Mouse (Mus musculus): ENCODE data around the gene Armcx3. TPM values are rescaled to one million over a fixed set of nuclear protein-coding genes. Genes with fewer than 3 reads are reported as not detected.

The Armcx3 gene
- polyA plus RNA-seq, 2 experiments, result 70.2 to 93.9 TPM

DNA sequence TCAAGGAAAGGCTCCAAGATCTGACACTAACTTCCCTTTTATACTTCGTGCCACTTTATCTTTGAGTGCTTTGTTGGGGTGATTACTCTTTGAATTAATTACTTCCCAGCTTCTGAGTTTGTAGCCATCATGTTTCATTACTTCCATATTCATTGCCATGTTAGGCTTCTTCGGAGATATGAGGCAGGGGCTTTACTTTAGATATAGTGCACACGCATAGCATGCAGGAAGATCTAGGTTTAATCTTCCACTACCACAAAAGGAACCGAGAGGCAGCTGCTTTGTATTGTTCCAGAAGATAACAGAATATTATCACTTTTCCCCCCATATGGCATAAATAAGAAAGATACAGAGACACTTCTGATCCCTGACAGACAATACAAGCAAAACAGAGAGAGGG is 31.3 kb downstream of the Armcx3 start:
- H3K4me2 ChIP-seq (replicated peaks; ENCODE audit: low read depth, low read length, severe bottlenecking), result no peak overlapping the region
- H3K36me3 ChIP-seq (ENCODE audit: control insufficient read depth, insufficient read depth, low read length), result no peaks in the 10 kb centered on the region
- no peak for DNase-seq (ENCODE audit: low spot score)
- 76% methylated on average over 4 of the region's 4 CpGs for WGBS
- no peaks in the 10 kb centered on the region for H3K9me3 ChIP-seq (ENCODE audit: control insufficient read depth, low read length)
- H3K4me1 ChIP-seq (ENCODE audit: control insufficient read depth, insufficient read depth, low read length), result no peaks in the 10 kb centered on the region
- H3K27ac ChIP-seq (replicated peaks; ENCODE audit: low read depth, low read length), result no peak overlapping the region
- 0 out of 2 replicates have a peak, but pooled peaks cover 3% of the 10 kb centered on the region for H3K27me3 ChIP-seq (ENCODE audit: control insufficient read depth, insufficient read depth, low read length)
- no peak overlapping the region for H3K4me3 ChIP-seq (replicated peaks; ENCODE audit: low read length)
- ATAC-seq (ENCODE audit: low FRiP score, low read depth), result no peak
- H3K9ac ChIP-seq (ENCODE audit: low read depth, low read length, severe bottlenecking), result no peak overlapping the region
- TF ChIP-seq POLR2A (IDR thresholded peaks at IDR 0.05; ENCODE audit: borderline replicate concordance, extremely low read depth, insufficient read depth, insufficient read length), result no peak

DNA sequence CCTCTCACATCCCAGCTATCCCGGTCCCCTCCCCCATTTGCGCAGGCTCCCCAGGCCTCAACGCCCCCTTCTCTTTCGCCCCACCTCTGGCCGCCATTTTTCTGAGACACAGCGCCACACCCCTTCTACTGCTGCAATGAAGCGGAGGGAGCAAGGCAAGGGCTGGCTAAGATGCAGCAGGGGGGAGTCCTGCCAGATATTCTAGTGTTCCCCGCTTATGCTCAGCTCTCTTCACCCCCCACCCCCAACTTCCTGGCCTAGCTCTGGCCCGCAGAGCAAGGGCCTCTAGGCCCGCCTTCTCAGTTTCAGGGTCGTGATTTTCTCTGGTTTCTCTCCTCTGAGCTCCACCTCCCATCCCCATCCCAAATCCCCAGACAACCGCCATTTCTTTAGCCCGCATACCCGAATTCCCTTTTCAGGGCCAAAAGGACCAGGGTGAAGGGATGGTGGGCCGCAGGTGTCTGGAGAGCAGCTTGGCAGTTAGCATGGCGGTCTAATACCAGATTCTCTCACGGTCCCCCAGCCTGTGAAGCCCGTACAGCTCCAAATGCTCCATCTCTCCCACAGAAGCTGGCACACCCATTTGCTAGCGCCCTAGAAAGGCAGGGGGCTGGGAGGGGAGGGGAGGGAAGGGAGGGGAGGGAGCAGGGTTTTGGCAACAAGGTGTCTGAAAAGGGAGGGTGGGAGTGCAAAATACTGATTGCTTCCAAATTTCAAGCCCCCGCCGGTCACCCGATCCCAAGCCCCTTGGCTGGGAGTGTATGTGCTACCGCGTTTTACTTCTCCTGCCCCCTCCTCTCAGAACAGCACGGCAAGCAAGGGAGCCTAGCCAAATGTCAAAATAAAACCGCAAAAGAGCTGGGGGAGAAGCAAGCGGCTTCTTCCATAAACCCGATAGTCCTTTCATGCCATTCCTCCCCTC is 51.7 kb downstream of the Armcx3 start:
- Histone ChIP-seq H3K9me3 (ENCODE audit: control insufficient read depth, low read length) (no peaks in the 10 kb centered on the region), H3K4me1 (ENCODE audit: control insufficient read depth, insufficient read depth, low read length) (no peaks in the 10 kb centered on the region), H3K4me3 (replicated peaks; ENCODE audit: low read length) (peak overlapping the region; percentile 57), H3K4me2 (replicated peaks; ENCODE audit: low read depth, low read length, severe bottlenecking) (peak overlapping the region; percentile 47), H3K36me3 (ENCODE audit: control insufficient read depth, insufficient read depth, low read length) (peaks cover 19% of the 10 kb centered on the region), H3K27ac (replicated peaks; ENCODE audit: low read depth, low read length) (peak overlapping the region; percentile 68), H3K27me3 (ENCODE audit: control insufficient read depth, insufficient read depth, low read length) (no peaks in the 10 kb centered on the region), H3K9ac (ENCODE audit: low read depth, low read length, severe bottlenecking) (peak overlapping the region; percentile 63)
- WGBS, result 16% methylated on average over 25 of the region's 28 CpGs
- TF ChIP-seq POLR2A (IDR thresholded peaks at IDR 0.05; ENCODE audit: borderline replicate concordance, extremely low read depth, insufficient read depth, insufficient read length), result no peak
- peak; percentile 61 for DNase-seq (ENCODE audit: low spot score)
- peak; percentile 70 for ATAC-seq (ENCODE audit: low FRiP score, low read depth)

- 0 out of 2 replicates have a peak, but pooled peaks have one; percentile 30 for TF ChIP-seq POLR2A (IDR thresholded peaks at IDR 0.05; ENCODE audit: borderline replicate concordance, extremely low read depth, insufficient read depth, insufficient read length)
- peaks cover 19% of the 10 kb centered on the region for H3K36me3 ChIP-seq (ENCODE audit: control insufficient read depth, insufficient read depth, low read length)
- ATAC-seq (ENCODE audit: low FRiP score, low read depth), result peak; percentile 94
Measured at GRCm38 (mm10) chrX:134808755-134809224, 52.4 kb downstream of the Armcx3 start, which contains the start of gene Armcx2. Gene Armcx2 (minus strand): TSS chrX:134809221.

More at GRCm38 (mm10) chrX:134808755-134809224, 52.4 kb downstream of the Armcx3 start, which contains the start of gene Armcx2:
- DNase-seq (ENCODE audit: low spot score), result peak; percentile 83
- Histone ChIP-seq H3K27ac (replicated peaks; ENCODE audit: low read depth, low read length) (peak within 1 kb of the TSS; percentile 68), H3K4me1 (ENCODE audit: control insufficient read depth, insufficient read depth, low read length) (no peaks in the 10 kb centered on the region), H3K4me2 (replicated peaks; ENCODE audit: low read depth, low read length, severe bottlenecking) (peak within 1 kb of the TSS; percentile 47), H3K9me3 (ENCODE audit: control insufficient read depth, low read length) (no peaks in the 10 kb centered on the region), H3K9ac (ENCODE audit: low read depth, low read length, severe bottlenecking) (peak within 1 kb of the TSS; percentile 63), H3K4me3 (replicated peaks; ENCODE audit: low read length) (peak within 1 kb of the TSS; percentile 57), H3K27me3 (ENCODE audit: control insufficient read depth, insufficient read depth, low read length) (no peaks in the 10 kb centered on the region)
- WGBS, result 16% methylated on average over 16 of the region's 16 CpGs

Small RNAs within 50 kb of the gene (microRNA-seq; reads per million reads assigned to microRNA genes)
- gene Mir7093, result not detected

Other genes starting within 250 kb of the Armcx3 start
- gene Timm8a1, start 214.7 kb upstream of the Armcx3 start, polyA plus RNA-seq (2012; rRNA removed), result 11.7 and 16.2 TPM in 2 replicates
- gene Timm8a1, start 214.7 kb upstream of the Armcx3 start, polyA plus RNA-seq (2014; fragmentation: Nextera tagmentation; extraction: Ambion mirVana), result 66.2 and 67.1 TPM in 2 replicates
- gene Btk, start 173.0 kb upstream of the Armcx3 start, polyA plus RNA-seq (2012; rRNA removed), result 1.5 and 2.3 TPM in 2 replicates
- gene Btk, start 173.0 kb upstream of the Armcx3 start, polyA plus RNA-seq (2014; fragmentation: Nextera tagmentation; extraction: Ambion mirVana), result 1.8 and 1.9 TPM in 2 replicates
- gene Rpl36a, start 170.9 kb upstream of the Armcx3 start, polyA plus RNA-seq (2012; rRNA removed), result 891 and 1,926 TPM in 2 replicates
- 471 and 533 TPM in 2 replicates for gene Rpl36a, start 170.9 kb upstream of the Armcx3 start, polyA plus RNA-seq (2014; fragmentation: Nextera tagmentation; extraction: Ambion mirVana)
- 3.1 and 3.8 TPM in 2 replicates for gene Gla, start 155.5 kb upstream of the Armcx3 start, polyA plus RNA-seq (2012; rRNA removed)
- 2.7 and 4.9 TPM in 2 replicates for gene Gla, start 155.5 kb upstream of the Armcx3 start, polyA plus RNA-seq (2014; fragmentation: Nextera tagmentation; extraction: Ambion mirVana)
- gene Hnrnph2, start 155.4 kb upstream of the Armcx3 start, polyA plus RNA-seq (2012; rRNA removed), result 62.7 and 87.2 TPM in 2 replicates
- 91.5 and 99.5 TPM in 2 replicates for gene Hnrnph2, start 155.4 kb upstream of the Armcx3 start, polyA plus RNA-seq (2014; fragmentation: Nextera tagmentation; extraction: Ambion mirVana)
- 22.3 and 30.9 TPM in 2 replicates for gene Armcx4, start 70.1 kb upstream of the Armcx3 start, polyA plus RNA-seq (2012; rRNA removed)
- gene Armcx4, start 70.1 kb upstream of the Armcx3 start, polyA plus RNA-seq (2014; fragmentation: Nextera tagmentation; extraction: Ambion mirVana), result 7.1 TPM in 2 replicates
- gene Armcx1, start 38.6 kb upstream of the Armcx3 start, polyA plus RNA-seq (2012; rRNA removed), result 44.7 and 74.6 TPM in 2 replicates
- gene Armcx1, start 38.6 kb upstream of the Armcx3 start, polyA plus RNA-seq (2014; fragmentation: Nextera tagmentation; extraction: Ambion mirVana), result 50.3 and 55.5 TPM in 2 replicates
- 35.4 and 49.3 TPM in 2 replicates for gene Armcx6, start 5.2 kb upstream of the Armcx3 start, polyA plus RNA-seq (2012; rRNA removed)
- gene Armcx6, start 5.2 kb upstream of the Armcx3 start, polyA plus RNA-seq (2014; fragmentation: Nextera tagmentation; extraction: Ambion mirVana), result 34.5 and 37.8 TPM in 2 replicates
- gene Armcx2, start 52.6 kb downstream of the Armcx3 start, polyA plus RNA-seq (2012; rRNA removed), result 92.5 and 93.3 TPM in 2 replicates
- gene Armcx2, start 52.6 kb downstream of the Armcx3 start, polyA plus RNA-seq (2014; fragmentation: Nextera tagmentation; extraction: Ambion mirVana), result 83.8 and 86.0 TPM in 2 replicates
- 0.40 and 0.52 TPM in 2 replicates for gene Nxf2, start 208.2 kb downstream of the Armcx3 start, polyA plus RNA-seq (2012; rRNA removed)
- gene Nxf2, start 208.2 kb downstream of the Armcx3 start, polyA plus RNA-seq (2014; fragmentation: Nextera tagmentation; extraction: Ambion mirVana), result 0.70 and 0.88 TPM in 2 replicates